Mouse (Mus musculus): ENCODE results near the gene Hs1bp3.

Gene Hs1bp3

GRCm38 (mm10) chr12:8334261-8334660 is 21.0 kb downstream of the Hs1bp3 start:
- in situ Hi-C loops (cut with MboI, MseI) = no loop called here

- in situ Hi-C loops (cut with MboI, MseI) = no loop called here
Measured at GRCm38 (mm10) chr12:8335503-8335902, 22.3 kb downstream of the Hs1bp3 start.

GRCm38 (mm10) chr12:8336601-8337285 is 23.5 kb downstream of the Hs1bp3 start:
- in situ Hi-C loops (cut with MboI, MseI) = no loop called here

DNA sequence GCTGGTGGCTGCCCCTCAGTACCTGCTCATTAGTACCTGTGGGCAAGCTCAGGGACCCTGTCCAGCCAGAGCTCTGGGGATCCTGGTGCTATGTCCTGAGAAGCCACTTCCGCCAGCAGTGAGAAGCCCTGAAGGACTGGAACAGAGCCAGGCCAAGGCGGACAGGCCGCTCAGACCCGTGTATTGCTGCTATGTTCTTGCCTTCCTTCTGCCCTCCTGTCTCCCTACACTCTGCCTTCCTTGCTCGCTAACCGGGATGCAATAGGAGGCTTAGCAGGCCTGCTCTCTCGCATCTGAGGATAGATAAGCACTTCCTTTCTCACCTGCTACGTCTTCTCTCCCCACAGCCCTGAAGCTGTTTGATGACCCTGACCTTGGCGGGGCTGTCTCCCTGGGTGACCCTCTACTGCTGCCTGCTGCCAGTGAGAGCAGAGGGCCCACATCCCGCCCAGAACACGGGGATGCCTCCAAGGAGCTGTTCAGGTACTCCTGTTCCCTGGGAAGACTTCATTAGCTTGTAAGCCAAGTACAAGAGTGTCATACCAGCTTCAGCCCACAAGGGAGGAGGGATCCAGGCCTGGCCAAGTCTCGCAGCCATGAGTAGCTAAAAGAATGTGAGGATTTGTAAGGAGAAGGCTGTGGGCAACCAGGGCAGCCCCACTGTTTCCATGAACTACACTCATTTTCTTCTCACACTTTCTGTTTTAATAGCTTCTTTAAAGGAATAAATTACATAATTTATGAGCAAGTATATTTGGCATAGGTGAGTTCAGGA is 24.2 kb downstream of the Hs1bp3 start:
- in situ Hi-C loops (cut with MboI, MseI) = no loop called here

DNA sequence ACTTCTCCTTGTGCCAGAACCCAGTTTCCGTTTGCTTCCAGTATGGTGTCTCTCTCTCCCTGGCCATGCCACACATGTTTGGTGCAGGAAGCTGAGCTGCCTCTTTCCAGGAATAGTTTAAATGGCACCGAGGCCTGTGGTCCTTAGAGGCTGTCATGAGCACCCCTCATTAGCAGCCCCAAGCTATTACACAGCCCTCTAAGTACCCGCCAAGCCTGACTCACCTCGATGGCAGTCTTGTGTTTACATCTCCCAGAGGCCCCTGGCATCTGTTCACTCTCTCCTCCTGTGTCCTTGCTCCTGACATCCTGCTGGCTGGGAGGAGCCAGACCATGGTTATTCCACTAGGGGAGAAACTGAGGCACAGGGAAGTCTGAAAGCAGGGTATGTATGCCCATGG is 25.3 kb downstream of the Hs1bp3 start:
- in situ Hi-C loops (cut with MboI, MseI) = no loop called here

DNA sequence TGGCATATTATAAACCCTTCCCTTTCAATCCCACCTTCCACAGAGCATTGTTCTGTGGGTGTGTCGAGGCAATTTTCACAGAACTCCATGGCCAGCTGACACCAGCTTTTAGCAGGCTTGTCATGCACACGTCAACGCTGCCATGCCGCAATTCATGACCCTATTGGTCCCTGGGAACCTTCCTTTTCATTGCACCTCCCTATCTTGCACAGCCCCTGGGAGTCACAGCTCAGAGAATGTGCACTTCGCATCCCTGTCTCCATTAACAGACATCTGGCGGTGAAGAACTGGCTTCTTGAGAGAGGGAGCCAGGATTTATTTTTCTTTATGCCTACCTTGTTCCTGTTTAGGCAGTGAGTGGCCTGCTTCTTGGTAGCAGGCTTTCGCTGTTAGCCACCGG is 25.7 kb downstream of the Hs1bp3 start:
- in situ Hi-C loops (cut with MboI, MseI) = no loop called here

- in situ Hi-C loops (cut with MboI, MseI) = loop anchor here (5.0 kb wide), 1 partner anchor 83 kb away; no protein-coding TSS in a partner anchor
Measured at GRCm38 (mm10) chr12:8339591-8340319, 26.5 kb downstream of the Hs1bp3 start.

DNA sequence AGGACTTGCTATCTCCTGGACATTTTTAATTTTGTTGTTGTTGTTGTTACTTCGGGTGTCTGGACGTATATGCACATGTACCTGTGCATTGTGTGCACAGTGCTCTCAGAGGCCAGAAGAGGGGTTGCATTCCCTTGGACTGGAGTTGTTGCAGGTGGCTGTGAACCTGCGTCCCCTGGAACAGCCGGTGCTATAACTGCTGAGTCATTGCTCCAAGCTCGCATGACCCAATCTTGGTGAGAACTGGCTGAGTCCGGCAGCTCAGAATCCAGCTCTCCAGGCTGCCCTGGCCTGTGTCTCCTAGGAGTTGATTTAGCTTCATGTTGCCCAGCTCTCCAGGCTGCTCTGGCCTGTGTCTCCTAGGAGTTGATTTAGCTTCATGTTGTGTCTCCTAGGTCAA is 27.8 kb downstream of the Hs1bp3 start:
- in situ Hi-C loops (cut with MboI, MseI) = loop anchor here (5.0 kb wide), 1 partner anchor 81 kb away; no protein-coding TSS in a partner anchor

DNA sequence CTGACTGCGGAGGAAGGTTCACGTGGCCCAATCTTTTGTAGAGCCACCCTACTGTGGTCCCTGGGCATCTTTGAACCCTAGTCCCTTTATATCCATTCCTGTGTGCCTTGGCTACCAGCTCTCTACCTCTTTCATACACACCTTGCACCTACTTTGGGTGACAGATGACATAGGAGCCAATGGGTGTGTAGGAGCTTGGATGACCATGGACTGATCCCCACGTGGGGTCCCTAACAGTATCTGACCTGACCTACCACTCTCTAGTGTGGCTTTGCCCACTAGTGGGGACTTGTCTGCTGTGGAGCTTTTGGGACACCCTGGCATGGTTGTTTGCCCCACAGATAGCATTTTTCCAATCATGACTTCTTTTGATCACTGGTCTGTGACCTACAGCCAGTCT is 30.1 kb downstream of the Hs1bp3 start:
- in situ Hi-C loops (cut with MboI, MseI) = loop anchor here (5.0 kb wide), 1 partner anchor 79 kb away; no protein-coding TSS in a partner anchor

GRCm38 (mm10) chr12:8344897-8345296 is 31.7 kb downstream of the Hs1bp3 start:
- in situ Hi-C loops (cut with MboI, MseI) = loop anchor here (5.0 kb wide), 1 partner anchor 77 kb away; no protein-coding TSS in a partner anchor

- in situ Hi-C loops (cut with MboI, MseI) = no loop called here
Measured at GRCm38 (mm10) chr12:8345539-8345938, 32.3 kb downstream of the Hs1bp3 start.

GRCm38 (mm10) chr12:8347746-8348462 is 34.7 kb downstream of the Hs1bp3 start:
- in situ Hi-C loops (cut with MboI, MseI) = no loop called here

- in situ Hi-C loops (cut with MboI, MseI) = no loop called here
Measured at GRCm38 (mm10) chr12:8348733-8349513, 35.7 kb downstream of the Hs1bp3 start.

GRCm38 (mm10) chr12:8351025-8351903 is 38.0 kb downstream of the Hs1bp3 start:
- in situ Hi-C loops (cut with MboI, MseI) = loop anchor here (25.0 kb wide), 1 partner anchor 686 kb away; the partner anchor contains the start of gene Ttc32

- in situ Hi-C loops (cut with MboI, MseI) = loop anchor here (25.0 kb wide), 1 partner anchor 684 kb away; the partner anchor contains the start of gene Ttc32
Measured at GRCm38 (mm10) chr12:8353071-8353470, 39.8 kb downstream of the Hs1bp3 start.

DNA sequence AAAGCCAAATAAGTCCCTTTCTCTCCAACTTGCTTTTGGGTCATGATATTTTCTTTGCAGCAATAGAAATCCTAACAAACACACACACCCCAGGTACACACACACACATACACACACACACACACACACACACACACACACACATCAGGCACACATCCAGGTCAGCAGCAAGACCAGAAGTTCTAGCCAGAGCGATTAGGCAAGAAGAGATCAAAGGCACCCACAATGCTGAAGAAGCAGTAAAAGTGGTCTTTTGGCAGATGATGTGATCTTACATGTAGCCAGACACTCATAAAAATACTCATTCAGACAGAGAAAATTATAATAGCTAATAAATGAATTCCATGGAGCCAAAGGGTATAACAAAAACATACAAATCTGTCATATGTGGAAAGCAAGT is 41.0 kb downstream of the Hs1bp3 start:
- in situ Hi-C loops (cut with MboI, MseI) = loop anchor here (25.0 kb wide), 1 partner anchor 683 kb away; the partner anchor contains the start of gene Ttc32

- in situ Hi-C loops (cut with MboI, MseI) = loop anchor here (25.0 kb wide), 1 partner anchor 682 kb away; the partner anchor contains the start of gene Ttc32
Measured at GRCm38 (mm10) chr12:8355011-8355410, 41.8 kb downstream of the Hs1bp3 start.

DNA sequence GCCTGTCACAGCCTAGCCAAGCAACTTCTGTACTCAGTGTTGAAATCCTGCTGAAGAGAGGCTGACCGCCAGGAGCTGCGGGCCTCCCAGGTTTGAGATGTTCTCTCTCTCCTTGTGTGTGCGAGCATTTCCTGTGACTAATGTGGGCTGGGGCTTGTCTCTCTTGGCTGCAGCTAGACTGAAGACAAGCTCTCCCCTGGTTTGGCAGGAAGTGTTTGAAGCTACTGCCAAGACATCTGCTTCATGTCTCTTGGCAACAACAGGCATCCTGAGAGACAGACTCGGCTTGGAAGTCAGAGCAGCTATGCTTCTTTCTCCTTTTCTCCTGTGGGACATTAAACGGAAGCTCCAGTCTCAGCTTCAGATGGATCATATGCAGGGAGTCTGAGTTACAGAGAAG is 44.2 kb downstream of the Hs1bp3 start:
- in situ Hi-C loops (cut with MboI, MseI) = loop anchor here (25.0 kb wide), 1 partner anchor 680 kb away; the partner anchor contains the start of gene Ttc32

DNA sequence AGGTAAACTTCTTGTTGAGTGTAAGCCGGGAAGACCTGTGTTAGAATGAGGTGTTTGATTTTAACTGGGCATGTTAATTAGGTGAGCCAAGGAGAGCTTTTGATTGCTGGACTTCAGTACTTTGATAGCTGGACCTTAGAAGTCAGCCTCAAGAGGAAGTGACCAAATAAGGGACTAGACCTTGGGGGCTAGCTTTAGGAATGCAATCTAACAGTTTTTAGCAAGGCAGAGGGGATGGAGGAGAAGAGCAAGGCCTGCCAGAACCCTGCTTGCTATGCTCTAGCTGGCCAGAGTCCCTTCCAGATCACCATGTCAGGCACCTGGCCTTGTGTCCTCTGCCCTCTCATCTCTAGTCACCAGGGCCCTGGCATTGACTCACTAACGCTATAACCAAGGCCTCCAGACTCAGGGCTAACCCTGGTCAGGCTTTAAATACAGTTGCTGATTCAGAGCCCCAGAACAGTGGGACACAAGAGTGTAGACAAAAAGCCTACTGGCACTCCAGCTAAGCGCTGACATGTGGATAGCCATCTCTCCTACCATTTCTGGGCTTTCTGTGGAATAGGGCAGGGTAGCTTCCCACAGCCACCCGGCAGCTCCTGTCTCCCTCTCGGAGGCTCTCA is 45.2 kb downstream of the Hs1bp3 start:
- in situ Hi-C loops (cut with MboI, MseI) = loop anchor here (25.0 kb wide), 1 partner anchor 679 kb away; the partner anchor contains the start of gene Ttc32
